Mouse (Mus musculus) adrenal gland, postnatal 10 days (tissue): ENCODE measurements at regions not wholly inside any gene's neighbourhood (a gene's known extent, or its start where the extent isn't known, plus 50 kb on each side); places are given as distances from the start of the nearest gene placed in this dataset.

ENCODE experiments used
- DNase-seq: peaks from one replicate; pipeline ENCODE4 v3.0.0; 2021; ENCODE audit warnings: mixed read lengths

DNA sequence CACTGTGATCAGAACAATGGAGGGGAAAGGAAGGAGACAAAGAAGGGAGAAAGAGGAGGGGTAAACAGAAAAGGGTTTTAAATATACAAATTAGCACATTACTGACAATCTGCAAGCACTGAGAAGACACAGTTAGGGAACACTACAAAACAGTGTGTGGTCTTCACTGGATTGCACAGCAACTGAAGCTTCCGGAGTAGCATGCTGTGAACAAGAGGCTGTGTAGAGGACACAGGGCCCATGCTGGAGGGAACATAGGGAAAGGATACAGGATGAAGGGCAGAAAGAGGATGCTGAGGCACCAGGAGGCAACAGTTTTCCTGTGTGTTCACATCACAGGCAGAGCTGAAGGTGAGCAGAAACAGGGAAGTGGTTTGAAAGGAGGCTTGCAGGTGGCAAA lies 598.6 kb upstream of the Nrsn1 start:
- no peak for DNase-seq

GRCm38 (mm10) chr13:25858207-25858606 lies 587.9 kb upstream of the Nrsn1 start:
- DNase-seq, result no peak

DNA sequence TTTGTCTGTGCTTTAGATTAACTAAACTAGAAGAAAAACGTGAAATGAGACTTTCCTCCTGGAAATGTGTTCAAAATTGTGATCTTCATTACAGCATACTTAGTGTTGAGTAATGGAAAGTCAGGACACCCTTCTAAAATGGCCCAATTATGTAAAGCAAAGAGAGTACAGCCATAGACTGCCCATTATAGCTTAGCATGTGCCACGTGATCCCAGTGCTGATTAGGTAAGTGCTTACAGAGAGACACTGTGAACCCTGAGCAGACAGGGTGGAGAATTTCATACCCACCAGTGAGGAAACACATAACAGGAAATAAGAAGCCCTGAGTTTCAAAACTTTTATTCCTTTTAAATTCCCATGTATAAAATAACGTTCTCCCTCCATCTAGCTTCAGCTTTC lies 587.3 kb upstream of the Nrsn1 start:
- DNase-seq, result no peak

GRCm38 (mm10) chr13:25857096-25857495 lies 586.8 kb upstream of the Nrsn1 start:
- DNase-seq, result peak; percentile 5

DNA sequence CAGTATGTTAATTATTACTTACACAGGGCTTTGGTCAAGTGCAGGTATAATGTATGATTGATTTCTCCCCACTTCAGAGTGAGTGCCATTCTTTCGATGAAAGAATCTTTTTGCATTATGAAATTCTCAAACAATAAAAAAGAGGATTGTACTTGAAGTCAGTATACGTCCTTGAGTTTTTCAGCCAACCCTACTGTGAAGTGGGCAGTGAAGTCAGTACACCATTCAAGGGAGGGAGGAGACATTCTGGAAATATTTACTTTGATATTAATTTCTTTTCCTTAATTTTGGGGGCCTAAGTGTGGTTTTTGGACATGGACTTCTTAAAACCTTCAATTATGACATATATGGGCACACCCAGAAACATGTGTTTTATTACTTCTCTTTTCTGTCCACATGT lies 586.2 kb upstream of the Nrsn1 start:
- no peak for DNase-seq

- DNase-seq, result no peak
These were observed 577.9 kb upstream of the Nrsn1 start for GRCm38 (mm10) chr13:25848156-25848555.

DNA sequence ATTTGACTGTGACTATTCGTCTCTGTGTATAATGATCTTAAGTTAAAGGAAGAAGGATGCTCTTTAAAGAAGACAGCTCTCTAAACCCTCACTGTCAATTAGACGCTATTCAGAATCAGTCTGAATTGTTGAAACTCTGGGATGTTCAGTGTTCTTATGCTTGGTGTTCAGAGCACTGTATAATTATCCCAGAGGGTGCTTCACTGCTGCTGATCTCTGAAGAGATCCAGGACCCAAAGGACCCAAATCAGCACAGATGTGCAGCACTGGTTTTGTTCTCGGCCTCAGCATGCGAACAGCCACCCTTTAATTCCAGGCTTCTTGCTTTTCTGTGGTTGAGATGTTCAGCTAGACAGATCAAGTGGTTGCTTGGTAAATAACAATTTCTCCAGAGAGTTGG lies 567.9 kb upstream of the Nrsn1 start:
- DNase-seq, result no peak

- no peak for DNase-seq
These were observed 559.0 kb upstream of the Nrsn1 start for GRCm38 (mm10) chr13:25829146-25829924.

DNA sequence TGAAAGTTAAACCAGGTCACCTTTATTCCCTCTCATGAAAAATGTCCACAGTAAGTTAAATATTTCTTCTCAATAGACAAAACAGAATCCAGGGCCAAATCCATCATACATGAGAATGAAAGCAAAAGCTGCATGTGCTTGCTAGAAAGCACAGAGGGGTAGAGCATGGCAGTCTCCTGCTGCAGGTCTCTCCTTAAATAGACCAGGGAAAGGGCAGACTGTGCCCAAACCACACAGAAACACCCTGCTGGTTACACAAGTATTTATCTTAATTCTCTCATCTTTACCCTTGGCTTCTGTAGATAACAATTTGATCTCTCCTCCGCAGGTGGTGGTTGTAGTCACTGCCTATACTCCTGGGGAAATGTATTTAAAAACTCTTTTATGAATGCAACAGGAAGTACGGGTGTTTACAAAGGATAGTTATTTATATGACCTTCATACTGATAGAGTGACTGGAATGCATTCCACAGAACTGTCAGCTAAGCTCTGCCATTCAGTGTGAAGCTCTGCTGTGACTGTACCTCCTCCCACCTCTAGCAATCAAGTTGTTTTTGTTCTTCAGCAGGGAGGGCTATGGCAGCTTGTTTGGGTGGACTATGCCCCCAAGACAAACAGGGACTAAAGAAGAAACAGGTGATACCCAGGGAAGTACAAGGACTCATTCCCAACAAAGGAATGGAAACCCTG lies 538.4 kb upstream of the Nrsn1 start:
- DNase-seq, result no peak

DNA sequence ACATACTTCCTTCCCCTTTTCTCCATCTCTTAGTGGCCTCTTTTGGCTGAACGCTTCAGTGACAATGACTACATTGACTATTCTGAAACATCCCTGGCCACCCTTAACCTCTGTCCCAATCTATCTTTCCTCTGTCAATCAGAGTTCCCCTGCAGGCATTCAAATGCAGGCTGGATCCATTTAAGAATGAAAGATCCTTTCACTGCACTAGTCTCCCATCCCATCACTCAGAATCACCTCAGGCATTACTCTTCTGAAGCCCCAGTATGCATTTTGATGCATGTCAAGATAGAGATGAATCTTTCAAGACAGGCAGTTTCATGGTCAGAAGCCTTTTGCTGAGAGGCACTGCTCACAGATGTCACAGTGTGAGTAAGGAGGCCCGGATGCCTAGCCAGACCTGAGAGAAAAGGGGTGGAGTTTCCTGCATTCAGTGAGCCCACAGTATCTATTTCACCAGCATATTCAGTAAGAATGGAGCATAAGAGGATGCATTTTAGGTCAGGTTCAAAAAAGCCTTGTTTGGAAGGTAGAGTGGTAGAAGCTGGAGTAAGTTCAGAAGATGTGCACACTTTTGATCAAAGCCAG lies 523.0 kb upstream of the Nrsn1 start:
- no peak for DNase-seq

DNA sequence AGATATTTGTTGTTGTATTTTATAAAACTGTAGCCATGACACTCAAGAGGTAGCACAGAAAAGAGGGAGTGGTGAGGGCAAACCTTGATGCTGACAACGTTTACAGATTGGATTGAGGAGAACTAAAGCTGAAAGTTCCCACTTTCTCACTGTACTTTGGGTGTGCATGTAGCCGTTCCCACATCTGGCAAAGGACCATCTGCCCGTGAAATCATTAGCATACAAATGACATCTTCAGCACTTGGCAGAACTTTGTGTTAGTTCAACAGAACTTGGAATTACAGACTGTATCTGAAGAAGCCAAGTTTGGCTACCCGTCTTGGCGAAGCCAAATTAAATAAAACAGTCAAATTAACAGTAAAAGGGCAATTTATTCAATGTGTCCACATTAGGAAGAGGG lies 510.9 kb upstream of the Nrsn1 start:
- peak; percentile 4 for DNase-seq

- peak; percentile 5 for DNase-seq
These were observed 507.4 kb upstream of the Nrsn1 start for GRCm38 (mm10) chr13:25777706-25778105.

DNA sequence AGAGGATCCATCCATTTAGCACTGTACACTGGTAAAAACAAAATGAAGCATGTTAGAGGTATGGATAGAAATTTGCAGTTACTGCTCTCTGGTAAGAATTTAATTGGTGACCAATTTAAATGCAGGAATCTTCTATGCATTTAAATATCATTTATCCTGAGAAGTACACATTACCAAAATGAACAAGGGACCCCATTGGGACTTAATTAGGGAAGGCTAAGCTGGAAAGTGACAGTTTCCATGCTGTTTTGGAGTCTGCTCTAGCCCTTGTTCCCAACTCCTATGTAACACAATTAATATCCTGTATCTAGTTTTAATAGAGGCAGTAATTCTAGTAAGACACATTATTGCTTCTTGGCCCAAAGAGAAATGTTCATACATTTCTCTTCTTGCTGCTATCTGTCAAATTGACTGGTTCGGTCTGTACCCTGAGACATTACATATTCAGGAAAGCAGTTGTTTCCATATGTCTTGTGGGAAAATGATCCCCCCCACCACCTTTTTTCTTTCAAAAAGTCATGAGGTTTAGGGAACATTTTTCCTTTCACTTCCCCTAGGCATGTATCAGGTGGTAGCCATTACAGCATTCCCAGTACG lies 504.4 kb upstream of the Nrsn1 start:
- no peak for DNase-seq

- no peak for DNase-seq
These were observed 484.3 kb upstream of the Nrsn1 start for GRCm38 (mm10) chr13:25754515-25755105.

GRCm38 (mm10) chr13:25751409-25751777 lies 481.1 kb upstream of the Nrsn1 start:
- no peak for DNase-seq

DNA sequence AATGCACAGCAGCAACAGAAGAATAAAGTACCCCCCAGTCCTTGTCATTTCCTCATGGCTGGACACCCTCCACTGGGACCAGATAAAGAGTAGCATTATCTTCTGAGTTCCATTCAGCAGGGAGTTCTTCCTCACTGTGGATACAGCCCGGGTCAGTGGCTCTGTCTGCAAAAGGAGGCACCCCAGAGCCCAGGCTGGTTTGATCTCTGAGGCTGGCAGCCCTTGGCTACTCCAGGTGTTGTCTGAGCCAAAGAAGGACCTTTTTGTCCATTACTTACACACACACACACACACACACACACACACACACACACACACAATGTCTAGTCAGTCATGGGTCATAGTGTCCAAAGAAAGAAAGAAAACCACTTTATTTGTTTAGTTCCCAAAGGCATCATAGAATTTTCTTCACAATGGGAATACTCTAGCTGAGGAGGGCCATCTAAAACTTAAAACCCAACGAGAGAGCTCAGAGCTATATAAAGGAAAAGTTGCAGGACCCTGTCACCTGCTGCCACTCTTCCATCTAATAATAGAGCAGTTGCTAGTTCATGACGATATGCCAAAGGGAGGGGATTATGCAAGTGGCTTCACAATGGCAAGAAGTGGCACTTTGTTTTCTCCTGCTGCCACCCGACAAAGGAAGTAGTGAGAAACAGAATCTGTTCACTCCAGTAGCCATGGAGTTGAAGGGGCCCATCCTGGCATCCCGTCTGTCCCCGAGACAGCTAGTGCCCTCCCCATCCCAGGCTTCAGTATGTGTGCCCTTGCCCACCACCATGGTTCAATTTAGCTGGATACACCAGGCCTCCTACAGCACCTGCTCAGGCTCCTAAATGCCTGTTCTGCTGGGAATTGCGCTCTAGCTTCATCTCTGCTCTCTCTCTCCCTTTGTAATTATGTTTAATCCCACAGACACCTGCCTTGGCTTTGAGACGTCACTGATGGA lies 480.4 kb upstream of the Nrsn1 start:
- DNase-seq, result no peak

GRCm38 (mm10) chr13:25738601-25739000 lies 468.3 kb upstream of the Nrsn1 start:
- DNase-seq, result no peak

DNA sequence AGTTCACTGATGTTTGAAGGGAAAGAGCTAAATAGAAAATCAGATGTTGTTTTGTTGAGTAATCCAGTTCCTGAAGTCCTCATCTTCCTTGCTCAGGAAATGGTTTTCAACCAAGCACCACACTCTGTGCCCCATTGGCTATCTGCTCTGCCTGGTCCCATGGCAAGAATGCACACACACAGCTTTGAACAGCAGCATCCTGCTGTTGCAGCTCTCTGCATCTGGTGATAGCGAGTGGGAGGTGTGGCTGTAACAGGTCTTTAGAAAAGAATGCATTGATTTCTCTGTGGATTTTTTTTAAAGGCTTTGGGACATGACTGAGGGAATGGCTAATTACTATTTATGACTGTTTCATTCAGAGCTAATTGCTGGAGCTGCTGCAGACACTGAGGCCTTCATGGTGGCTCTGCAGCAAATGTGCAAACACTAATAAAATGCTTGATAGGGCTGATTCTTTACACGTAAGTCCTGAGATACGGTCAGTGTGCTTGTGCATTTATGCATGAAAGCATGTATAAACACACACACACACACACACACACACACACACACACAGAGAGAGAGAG lies 459.1 kb upstream of the Nrsn1 start:
- no peak for DNase-seq

- peak; percentile 12 for DNase-seq
These were observed 457.3 kb upstream of the Nrsn1 start for GRCm38 (mm10) chr13:25727504-25728095.

- no peak for DNase-seq
These were observed 452.6 kb upstream of the Nrsn1 start for GRCm38 (mm10) chr13:25722595-25723525.
